Mouse (Mus musculus) liver, postnatal 0 days (tissue): ENCODE measurements around the gene Oscp1. TPM values are rescaled to one million over a fixed set of nuclear protein-coding genes. Genes with fewer than 3 reads are reported as not detected.
A peak's percentile ranks its signal among the peaks of the same experiment; 100 is the strongest.

Source experiments
- ATAC-seq: fragments of 200-750 bp; cut with Nextera tagmentation; 2 replicates; pipeline ENCODE4 v1.8.0; 2017; ENCODE audit warnings: mild to moderate bottlenecking, moderate library complexity
- DNase-seq: peaks from one replicate; pipeline ENCODE4 v3.0.0-alpha.2; 2016
- H3K27ac ChIP-seq: fragments of 300-500 bp; sonication (generic); 2 replicates; pipeline ENCODE4 v1.5.1; 2014; ENCODE audit warnings: antibody characterized with exemption, moderate library complexity, mild to moderate bottlenecking, low read depth
- H3K27me3 ChIP-seq: fragments of 300-500 bp; sonication (generic); 2 replicates; pipeline ENCODE4 v1.6.1; 2014; ENCODE audit warnings: low read length, control low read depth, mixed read lengths; ENCODE audit not compliant: insufficient read depth
- H3K36me3 ChIP-seq: fragments of 300-500 bp; sonication (generic); replicated peaks from 2 replicates; pipeline ENCODE4 v1.6.1; 2014; ENCODE audit warnings: mild to moderate bottlenecking, control low read depth, low read length, moderate library complexity, mixed read lengths; ENCODE audit not compliant: insufficient read depth
- H3K4me1 ChIP-seq: fragments of 300-500 bp; sonication (generic); 2 replicates; pipeline ENCODE4 v1.6.1; 2014; ENCODE audit warnings: antibody characterized with exemption, mild to moderate bottlenecking, control low read depth; ENCODE audit not compliant: insufficient read depth
- H3K4me2 ChIP-seq: fragments of 300-500 bp; sonication (generic); 2 replicates; pipeline ENCODE4 v1.6.1; 2014; ENCODE audit warnings: low read depth, mild to moderate bottlenecking, low read length, moderate library complexity, mixed read lengths
- H3K4me3 ChIP-seq: fragments of 300-500 bp; sonication (generic); 2 replicates; pipeline ENCODE4 v1.5.1; 2014; ENCODE audit warnings: low read depth, low read length
- H3K9ac ChIP-seq: fragments of 300-500 bp; sonication (generic); replicated peaks from 2 replicates; pipeline ENCODE4 v1.6.1; 2014; ENCODE audit warnings: mild to moderate bottlenecking, moderate library complexity
- H3K9me3 ChIP-seq: fragments of 300-500 bp; sonication (generic); 2 replicates; pipeline ENCODE4 v1.6.1; 2016; ENCODE audit warnings: mild to moderate bottlenecking, control low read depth, low read length, mixed read lengths
- CTCF ChIP-seq: sonication (generic); IDR thresholded peaks from 2 replicates; pipeline ENCODE4 v1.5.1; 2016; ENCODE audit warnings: antibody characterized with exemption, low read depth
- EP300 ChIP-seq: IDR thresholded peaks from 2 replicates; pipeline ENCODE4 v1.6.1; 2016; ENCODE audit warnings: antibody characterized with exemption, low read depth, mild to moderate bottlenecking
- WGBS: fragments of 180-500 bp; shearing (Covaris S2); extraction: QIAGEN DNeasy Blood & Tissue Kit; methylation state at CpG from one replicate; pipeline ENCODE4 v1.1.7; 2014; ENCODE audit not compliant: insufficient replicate concordance; 5-methylcytosine and 5-hydroxymethylcytosine counted together
- polyA plus RNA-seq: library from polyadenylated mRNA; unstranded; fragments of >200 nt; fragmentation: Nextera tagmentation; extraction: Ambion mirVana; gene quantifications from 2 replicates; pipeline ENCODE4 v1.2.1, GENCODE M21; 2015

The Oscp1 gene
- polyA plus RNA-seq, result 0.90 and 1.5 TPM in 2 replicates

GRCm38 (mm10) chr4:126058134-126058996, at the start of gene Oscp1:
Oscp1 (plus strand) TSS chr4:126058565.
- DNase-seq, result peak; percentile 91
- H3K4me2 ChIP-seq, result peak within 1 kb of the TSS; percentile 90
- H3K27me3 ChIP-seq, result no peaks in the 10 kb centered on the region
- peak within 1 kb of the TSS; percentile 62 for H3K9ac ChIP-seq
- peaks cover 15% of the 10 kb centered on the region for H3K4me1 ChIP-seq
- TF ChIP-seq CTCF, result no peak
- peak; percentile 65; the same call in 1 of the 2 replicates for TF ChIP-seq EP300
- H3K36me3 ChIP-seq, result peaks cover 15% of the 10 kb centered on the region
- H3K9me3 ChIP-seq, result no peaks in the 10 kb centered on the region
- 2% methylated on average over 57 of the region's 57 CpGs for WGBS
- peak within 1 kb of the TSS; percentile 16 for H3K27ac ChIP-seq
- H3K4me3 ChIP-seq, result peak within 1 kb of the TSS; percentile 64
- peak; percentile 99 for ATAC-seq

- TF ChIP-seq CTCF, result no peak
- TF ChIP-seq EP300, result no peak
- peak overlapping the region; percentile 22 for H3K4me2 ChIP-seq
- H3K27me3 ChIP-seq, result no peaks in the 10 kb centered on the region
- 47% methylated on average over 7 of the region's 7 CpGs for WGBS
- H3K4me3 ChIP-seq, result 0 out of 2 replicates have a peak overlapping the region, but pooled peaks have one; percentile 2
- H3K27ac ChIP-seq, result peak overlapping the region; percentile 69
- H3K9ac ChIP-seq, result no peak overlapping the region
- H3K36me3 ChIP-seq, result no peaks in the 10 kb centered on the region
- DNase-seq (peak; percentile 80), ATAC-seq (peak; percentile 86)
- peaks cover 9% of the 10 kb centered on the region; the same call in 1 of the 2 replicates for H3K4me1 ChIP-seq
- H3K9me3 ChIP-seq, result no peaks in the 10 kb centered on the region
These were observed 40.6 kb upstream of the Oscp1 start for GRCm38 (mm10) chr4:126017676-126018332.

- no peak overlapping the region for H3K4me2 ChIP-seq
- no peak overlapping the region for H3K4me3 ChIP-seq
- H3K36me3 ChIP-seq, result no peaks in the 10 kb centered on the region
- H3K9ac ChIP-seq, result no peak overlapping the region
- H3K27me3 ChIP-seq, result no peaks in the 10 kb centered on the region
- H3K4me1 ChIP-seq, result peaks cover 9% of the 10 kb centered on the region; the same call in 1 of the 2 replicates
- 66% methylated on average over 11 of the region's 11 CpGs for WGBS
- peak overlapping the region; percentile 69; the same call in 1 of the 2 replicates for H3K27ac ChIP-seq
- DNase-seq, result no peak
- TF ChIP-seq EP300 (no peak), CTCF (no peak)
- H3K9me3 ChIP-seq, result no peaks in the 10 kb centered on the region
- ATAC-seq, result 0 out of 2 replicates have a peak, but pooled peaks have one; percentile 18
These were observed 39.3 kb upstream of the Oscp1 start for GRCm38 (mm10) chr4:126018966-126019538.

- H3K4me2 ChIP-seq, result peak within 1 kb of the TSS; percentile 57
- TF ChIP-seq EP300 (no peak), CTCF (no peak)
- no peaks in the 10 kb centered on the region for H3K9me3 ChIP-seq
- no peaks in the 10 kb centered on the region for H3K4me1 ChIP-seq
- 22% methylated on average over 16 of the region's 16 CpGs for WGBS
- H3K4me3 ChIP-seq, result peak within 1 kb of the TSS; percentile 41
- H3K27me3 ChIP-seq, result no peaks in the 10 kb centered on the region
- peak; percentile 49 for DNase-seq
- 0 out of 2 replicates have a peak, but pooled peaks have one; percentile 19 for ATAC-seq
- H3K27ac ChIP-seq, result peak within 1 kb of the TSS; percentile 66
- H3K36me3 ChIP-seq, result no peaks in the 10 kb centered on the region
- H3K9ac ChIP-seq, result peak within 1 kb of the TSS; percentile 48
These were observed 34.0 kb upstream of the Oscp1 start, which contains the start of gene Csf3r for GRCm38 (mm10) chr4:126024303-126024900. Csf3r (plus strand) TSS chr4:126024550.

DNA sequence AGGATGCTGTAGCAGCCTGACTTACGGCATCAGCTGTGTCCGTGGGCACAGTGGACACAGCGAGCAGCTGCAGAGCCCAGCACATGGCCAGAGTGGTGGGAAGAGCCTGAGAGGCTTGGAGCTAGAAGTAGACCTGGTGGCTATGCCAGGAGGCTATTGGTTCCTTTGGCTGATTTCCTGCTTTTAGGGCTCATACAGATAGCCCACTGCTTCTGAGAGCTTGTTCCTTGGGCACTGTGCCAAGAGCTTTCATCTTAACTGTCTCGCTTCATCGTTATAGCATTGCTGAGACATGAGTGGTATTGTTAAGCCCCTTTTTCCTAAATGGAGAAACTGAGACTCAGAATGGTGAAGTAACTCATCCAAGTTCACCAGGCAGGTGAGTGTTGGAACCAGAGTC, 32.6 kb upstream of the Oscp1 start:
- WGBS, result 53% methylated on average over 5 of the region's 5 CpGs
- Histone ChIP-seq H3K27ac (no peak overlapping the region), H3K4me1 (no peaks in the 10 kb centered on the region), H3K4me2 (peak overlapping the region; percentile 57), H3K27me3 (no peaks in the 10 kb centered on the region), H3K36me3 (no peaks in the 10 kb centered on the region), H3K4me3 (peak overlapping the region; percentile 41), H3K9me3 (no peaks in the 10 kb centered on the region), H3K9ac (no peak overlapping the region)
- DNase-seq, result no peak
- TF ChIP-seq CTCF (no peak), EP300 (no peak)
- ATAC-seq, result no peak
